Mouse (Mus musculus) kidney, postnatal 36 days (tissue): ENCODE measurements at regions not wholly inside any gene's neighbourhood (a gene's known extent, or its start where the extent isn't known, plus 50 kb on each side); places are given as distances from the start of the nearest gene placed in this dataset.

Source experiments
- DNase-seq, 2 experiments: peaks; one replicate each; pipeline ENCODE4 v3.0.0; 2021 to 2022; ENCODE audit warnings: mixed read lengths in 2 of 2

GRCm38 (mm10) chr5:148741267-148742004 lies 187.7 kb downstream of the Katnal1 start:
- peak in 1 of 2 experiments; percentile 14 for DNase-seq

DNA sequence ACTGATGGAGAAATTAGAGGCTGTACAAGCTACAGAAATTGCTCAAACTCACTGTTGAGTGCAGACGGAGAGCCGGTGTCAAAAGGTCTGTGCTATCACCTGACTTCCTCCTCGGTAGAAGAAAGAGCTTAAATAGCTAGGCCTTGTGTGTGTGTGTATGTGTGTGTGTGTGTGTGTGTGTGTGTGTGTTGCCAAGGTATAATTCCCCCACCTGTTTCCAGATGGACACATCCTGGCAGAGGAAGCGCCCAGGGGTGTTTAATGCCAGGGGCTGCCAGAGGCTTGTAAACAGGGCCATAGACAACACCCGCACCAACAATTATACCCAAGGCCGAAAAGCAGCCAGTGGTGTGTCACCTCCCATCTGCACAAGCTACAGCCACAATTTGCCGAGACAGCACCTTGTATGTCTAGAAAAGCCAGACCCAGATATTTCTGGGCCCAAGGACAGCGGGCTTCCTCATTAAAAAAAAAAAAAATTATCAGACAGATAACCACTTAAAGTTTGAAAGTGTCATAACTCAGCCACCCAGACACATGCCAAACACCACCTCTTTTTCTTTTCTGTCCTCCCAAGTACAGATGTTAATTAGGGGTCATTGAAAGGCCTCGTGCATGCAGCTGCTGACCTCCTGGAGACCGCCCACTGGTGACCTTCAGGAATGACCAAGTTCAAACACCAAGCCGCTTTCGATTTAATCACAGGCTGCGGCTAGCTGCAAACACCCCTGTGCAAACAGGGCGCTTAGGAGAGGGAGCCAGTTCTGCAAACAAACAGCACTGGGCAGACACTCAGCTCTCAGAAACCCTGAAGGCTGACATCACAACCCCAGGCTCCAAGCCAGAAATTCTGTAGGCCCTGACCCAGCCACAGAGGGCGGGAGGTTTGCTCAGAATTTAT lies 188.0 kb upstream of the Ubl3 start:
- DNase-seq = peak; percentile 48 to 54

GRCm38 (mm10) chr5:148739672-148740071 lies 187.1 kb upstream of the Ubl3 start:
- no peak for DNase-seq

- no peak for DNase-seq
Measured at GRCm38 (mm10) chr5:148739141-148739540, 186.6 kb upstream of the Ubl3 start.

DNA sequence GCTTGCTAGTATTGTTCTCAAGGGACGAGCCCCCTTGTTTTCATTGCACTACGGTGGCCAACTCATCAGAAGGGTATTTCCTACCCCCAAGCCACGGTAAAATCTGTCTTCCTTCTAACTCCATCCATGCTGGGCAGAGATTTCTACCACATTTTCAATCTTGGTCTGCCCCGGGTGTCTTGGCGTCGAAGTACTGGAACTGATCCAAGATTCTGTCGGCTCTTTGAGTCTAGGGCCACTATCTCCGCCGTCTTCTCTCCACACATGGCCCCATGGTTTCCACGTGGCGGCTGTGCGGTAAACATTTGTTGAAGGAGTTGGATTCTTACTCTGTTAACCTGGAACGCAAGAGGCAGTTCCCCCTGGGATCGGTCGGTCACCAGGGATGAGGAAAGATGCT lies 177.0 kb upstream of the Ubl3 start:
- DNase-seq = no peak

- no peak for DNase-seq
Measured at GRCm38 (mm10) chr5:148728492-148728891, 175.9 kb upstream of the Ubl3 start.

DNA sequence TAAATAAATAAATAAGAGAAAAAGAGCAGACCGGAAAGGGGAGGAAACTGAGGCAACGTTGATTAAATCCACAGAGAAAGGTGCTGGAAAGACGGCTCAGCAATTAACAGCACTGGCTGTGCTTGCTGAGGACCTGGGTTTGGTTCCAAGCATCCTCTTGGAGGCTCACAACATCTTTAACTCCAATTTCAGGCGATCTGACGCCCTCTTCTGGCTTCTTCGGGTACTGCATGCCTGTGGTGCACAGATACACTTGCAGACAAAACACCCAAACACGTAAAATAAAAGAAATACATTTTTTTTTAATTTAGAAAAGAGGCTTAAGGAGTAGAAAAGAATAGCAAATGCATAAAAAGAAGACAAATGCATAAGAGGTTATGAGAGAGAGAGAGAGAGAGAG lies 173.9 kb upstream of the Ubl3 start:
- no peak for DNase-seq

GRCm38 (mm10) chr5:148724470-148724869 lies 171.9 kb upstream of the Ubl3 start:
- DNase-seq = no peak

DNA sequence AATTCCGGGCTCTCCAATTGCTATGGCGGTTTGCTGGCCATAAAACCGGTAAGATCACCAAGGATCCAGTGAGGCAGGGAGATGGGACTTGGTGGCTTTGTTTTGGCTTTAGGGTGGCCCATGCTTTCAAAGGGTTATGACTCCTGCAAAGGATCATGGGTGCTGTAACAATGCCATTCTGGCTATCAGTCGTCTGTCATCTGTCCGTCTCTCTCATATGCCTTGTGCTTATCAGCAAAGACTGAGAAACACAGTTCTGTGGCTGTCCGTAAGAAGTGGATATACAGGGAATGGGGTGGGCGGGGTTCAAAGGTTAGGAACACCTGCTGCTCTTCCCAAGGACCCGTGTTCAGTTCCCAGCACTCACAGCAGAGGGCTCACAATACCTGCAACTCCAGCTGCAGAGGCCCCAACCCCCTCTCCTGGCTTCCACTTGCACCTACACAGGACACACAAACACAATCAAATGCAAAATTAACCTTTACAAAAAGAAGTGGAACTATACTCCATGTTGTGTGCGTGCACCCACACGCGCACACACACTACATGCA lies 171.2 kb upstream of the Ubl3 start:
- DNase-seq = no peak

DNA sequence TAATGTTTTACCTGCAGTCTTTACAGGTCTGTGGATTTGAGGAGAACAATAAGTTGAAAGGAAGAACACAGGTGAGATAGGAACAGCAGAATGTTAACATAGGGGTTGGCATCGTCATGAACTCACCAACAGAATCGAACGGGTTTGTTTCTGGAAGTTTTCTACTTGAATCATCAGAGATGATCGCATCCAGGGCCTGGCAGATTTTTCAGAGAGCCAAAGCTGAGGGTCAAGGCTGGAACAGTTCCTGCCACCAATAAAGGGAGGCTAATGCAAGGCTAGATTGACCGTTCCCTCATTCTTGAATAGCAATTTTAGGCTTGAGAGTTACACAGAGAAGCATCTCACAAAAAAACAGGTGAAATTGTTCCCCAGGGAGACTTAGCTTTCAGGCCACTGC lies 168.0 kb upstream of the Ubl3 start:
- no peak for DNase-seq

- no peak for DNase-seq
Measured at GRCm38 (mm10) chr5:148716633-148717032, 164.0 kb upstream of the Ubl3 start.

- no peak for DNase-seq
Measured at GRCm38 (mm10) chr5:148715218-148715991, 162.8 kb upstream of the Ubl3 start.

DNA sequence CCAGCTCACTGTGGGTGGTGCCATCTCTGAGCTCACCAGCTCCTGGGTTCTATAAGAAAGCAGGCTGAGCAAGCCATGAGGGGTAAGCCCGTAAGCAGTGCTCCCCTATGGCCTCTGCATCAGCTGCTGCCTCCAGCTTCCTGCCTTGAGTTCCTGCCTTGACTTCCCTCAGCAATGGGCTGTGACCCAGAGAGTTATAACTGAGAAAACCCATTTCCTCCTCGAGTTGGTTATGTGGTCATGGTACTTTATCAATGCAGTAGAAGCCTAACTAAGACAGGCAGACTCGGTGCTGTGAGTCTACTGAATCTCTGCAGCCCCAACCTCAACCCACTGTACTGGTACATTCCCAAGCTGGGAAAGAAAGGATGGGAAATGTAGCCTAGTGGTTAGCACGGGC lies 162.2 kb upstream of the Ubl3 start:
- DNase-seq = no peak

DNA sequence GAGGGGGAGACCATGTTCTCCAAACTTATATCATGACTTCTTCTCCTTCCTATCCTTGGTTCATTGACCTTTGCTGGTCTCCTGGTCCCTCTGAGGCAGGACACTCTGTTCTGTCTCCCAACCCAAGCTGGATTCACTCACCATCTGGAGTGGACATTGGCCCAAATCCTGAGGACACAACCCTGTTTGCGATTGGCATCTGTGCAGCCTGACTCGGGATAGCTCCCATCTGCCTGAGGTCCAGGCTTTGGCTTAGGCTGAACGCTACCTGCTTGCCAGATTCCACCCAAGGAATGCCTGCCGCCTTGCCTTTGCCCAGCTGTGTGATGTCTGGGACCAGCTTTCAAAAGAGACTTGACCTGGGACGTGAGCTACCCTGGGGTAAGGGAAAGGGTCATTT lies 161.2 kb upstream of the Ubl3 start:
- DNase-seq = no peak

GRCm38 (mm10) chr5:148713039-148713438 lies 160.4 kb upstream of the Ubl3 start:
- no peak for DNase-seq

DNA sequence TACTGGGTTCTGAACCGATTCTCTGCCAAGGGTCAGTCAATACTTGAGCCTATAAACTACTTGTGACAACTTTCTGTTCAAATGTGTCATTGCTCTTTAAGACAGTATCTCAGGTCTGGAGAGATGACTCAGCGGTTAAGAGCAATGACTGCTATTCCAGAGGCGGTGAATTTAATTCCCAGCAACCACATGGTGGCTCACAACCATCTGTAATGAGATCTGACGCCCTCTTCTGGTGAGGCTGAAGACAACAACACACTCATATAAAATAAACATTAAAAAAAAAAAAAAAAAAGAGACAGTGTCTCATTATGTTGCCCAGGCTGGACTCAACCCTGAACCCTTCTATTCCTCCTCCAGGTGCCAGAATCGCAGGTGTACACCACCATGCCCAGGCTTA lies 159.0 kb upstream of the Ubl3 start:
- no peak for DNase-seq

GRCm38 (mm10) chr5:148709111-148709771 lies 156.7 kb upstream of the Ubl3 start:
- DNase-seq = no peak

DNA sequence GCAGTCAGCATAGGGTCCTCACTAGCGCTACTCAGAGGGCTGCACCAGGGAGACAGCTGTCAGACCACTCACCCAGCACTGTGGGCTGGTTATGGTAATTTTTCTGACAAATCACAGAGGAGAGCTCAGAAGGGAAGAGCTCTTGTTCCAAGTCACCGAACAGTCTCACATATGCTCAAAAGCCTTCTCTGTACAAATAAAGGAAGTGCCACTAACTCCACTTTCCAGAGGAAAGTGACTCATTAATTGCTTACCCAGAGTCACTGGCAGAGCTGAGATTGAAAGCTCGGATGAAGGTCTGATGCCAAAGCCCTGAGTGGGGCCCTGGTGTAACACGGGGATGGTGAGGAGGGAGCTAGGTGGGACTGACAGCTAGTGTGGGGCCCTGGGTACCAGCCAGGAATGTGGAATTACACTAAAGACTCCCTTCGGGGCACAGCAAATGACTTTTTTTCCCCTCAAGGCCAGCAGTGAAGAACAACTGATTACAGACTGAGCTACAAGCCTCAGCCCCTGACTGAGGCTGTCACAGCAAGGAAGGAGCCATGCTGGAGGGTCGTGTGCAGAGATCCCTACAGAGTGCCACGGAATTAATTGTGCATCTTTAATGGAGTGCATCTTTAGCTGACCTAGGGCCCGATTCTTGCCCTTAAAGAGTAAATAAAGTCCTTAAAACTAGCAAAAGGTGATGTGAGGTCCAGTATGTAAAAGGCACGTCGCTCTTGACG lies 155.6 kb upstream of the Ubl3 start:
- no peak for DNase-seq

DNA sequence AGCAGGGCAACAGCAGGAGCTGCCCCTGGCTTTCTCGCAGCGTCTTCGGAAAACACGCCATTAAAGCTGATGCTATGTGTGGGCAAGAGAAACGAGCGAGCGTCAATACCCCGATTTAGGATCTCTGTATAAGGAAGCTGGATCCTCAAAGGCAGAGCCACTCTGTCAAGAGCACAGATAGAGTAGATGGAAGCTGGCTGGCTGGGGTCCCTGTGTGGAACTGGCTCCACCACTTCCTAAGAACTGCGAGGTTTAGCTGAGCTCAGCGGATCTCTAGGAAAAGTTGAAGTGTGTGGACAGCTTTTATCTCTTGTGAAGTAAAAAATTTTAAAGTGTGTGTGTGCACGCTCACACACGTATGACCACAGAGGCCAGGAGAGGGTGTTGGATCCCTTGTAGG lies 154.7 kb upstream of the Ubl3 start:
- no peak for DNase-seq

DNA sequence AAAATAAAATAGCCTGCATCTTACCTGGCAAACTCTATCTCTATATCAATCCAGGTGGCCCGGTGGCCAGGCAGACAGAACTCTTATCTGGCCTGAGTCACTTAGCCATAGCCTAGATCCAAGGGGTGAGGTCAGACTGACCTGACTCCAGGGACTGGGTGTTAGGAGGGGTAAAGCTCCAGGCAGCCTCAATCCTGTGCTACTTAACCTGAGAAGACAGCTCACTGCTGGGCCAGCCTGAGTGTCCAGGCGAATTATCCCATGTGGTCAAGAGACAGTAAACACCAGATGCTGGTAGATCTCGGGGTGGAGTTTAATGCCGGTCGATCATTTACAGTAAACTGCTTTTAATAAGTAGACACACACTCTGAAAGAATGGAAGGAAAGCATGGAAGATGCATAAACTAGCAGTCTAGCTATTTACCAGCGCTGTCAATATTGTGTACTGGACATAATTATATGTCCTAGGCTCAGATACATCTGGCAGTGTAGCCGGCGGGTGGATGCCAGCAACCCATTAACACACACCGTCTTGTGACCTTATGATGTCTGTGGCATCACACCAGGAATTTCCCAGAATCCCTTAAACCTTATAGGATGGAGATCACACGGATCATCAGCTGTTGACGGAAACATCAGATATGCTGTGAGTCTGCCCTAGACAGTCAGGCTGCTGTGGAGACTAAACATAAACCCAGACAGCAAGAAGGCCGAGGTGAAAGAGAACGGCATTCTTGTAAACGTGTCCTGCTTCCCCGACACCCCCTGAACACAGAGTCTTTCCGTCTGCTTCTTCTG lies 153.9 kb upstream of the Ubl3 start:
- DNase-seq = no peak

DNA sequence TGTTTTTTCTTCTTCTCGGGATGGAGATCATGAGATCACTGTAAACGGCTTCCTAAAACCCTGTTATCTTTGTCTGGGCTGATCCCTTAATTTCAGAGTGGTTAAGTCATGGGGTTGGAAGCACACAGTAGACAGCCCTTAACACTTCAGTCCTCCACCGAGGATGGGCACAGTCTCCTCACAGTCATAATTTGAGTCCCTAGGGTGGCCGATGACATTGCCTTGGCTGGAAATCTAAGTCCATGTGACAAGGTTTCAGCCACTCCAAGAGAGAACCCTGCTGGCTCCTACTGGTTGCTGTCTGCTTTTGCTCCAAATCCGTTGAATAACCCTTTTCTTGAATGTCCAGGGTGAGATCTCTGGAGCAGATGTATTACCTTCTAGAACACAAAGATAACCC lies 152.2 kb upstream of the Ubl3 start:
- no peak for DNase-seq
